Mouse (Mus musculus) C2C12 (cell line): ENCODE results near the gene Ncapg2. TPM values are rescaled to one million over a fixed set of nuclear protein-coding genes. Genes with fewer than 3 reads are reported as not detected.

Experiments used
- H3K27me3 ChIP-seq: one replicate; pipeline ENCODE4 v1.6.1; 2011; ENCODE audit not compliant: control insufficient read depth, insufficient read depth, insufficient read length
- H3K36me3 ChIP-seq: one replicate; pipeline ENCODE4 v1.6.1; 2011; ENCODE audit not compliant: control insufficient read depth, insufficient read depth
- H3K4me3 ChIP-seq: one replicate; pipeline ENCODE4 v1.5.1; 2011; ENCODE audit warnings: mild to moderate bottlenecking, control low read depth; ENCODE audit not compliant: poor library complexity, insufficient read depth, severe bottlenecking
- H3K79me2 ChIP-seq: one replicate; pipeline ENCODE4 v1.6.1; 2011; ENCODE audit not compliant: control insufficient read depth, insufficient read depth
- H3K79me3 ChIP-seq: one replicate; pipeline ENCODE4 v1.6.1; 2011; ENCODE audit warnings: low read depth, control low read depth
- H3ac ChIP-seq: one replicate; pipeline ENCODE3; 2011; ENCODE audit warnings: low read depth; ENCODE audit not compliant: control insufficient read depth, insufficient read length
- CEBPB ChIP-seq: IDR thresholded peaks from one replicate; pipeline ENCODE4 v1.6.1; 2011; ENCODE audit warnings: low read depth, mild to moderate bottlenecking, control low read depth, moderate library complexity
- CTCF ChIP-seq: IDR thresholded peaks from one replicate; pipeline ENCODE4 v1.5.1; 2011; ENCODE audit not compliant: control insufficient read depth, insufficient read depth, insufficient read length
- FOSL1 ChIP-seq: IDR thresholded peaks from one replicate; pipeline ENCODE4 v1.8.0; 2011; ENCODE audit warnings: mild to moderate bottlenecking, low read length; ENCODE audit not compliant: poor library complexity, insufficient read depth, severe bottlenecking
- MAX ChIP-seq: IDR thresholded peaks from one replicate; pipeline ENCODE4 v1.6.1; 2011; ENCODE audit warnings: mild to moderate bottlenecking, control low read depth
- MYOD1 ChIP-seq: IDR thresholded peaks from one replicate; pipeline ENCODE4 v1.6.1; 2011; ENCODE audit warnings: low read depth; ENCODE audit not compliant: control insufficient read depth, insufficient read length
- MYOG ChIP-seq: IDR thresholded peaks from one replicate; pipeline ENCODE4 v1.6.1; 2011; ENCODE audit not compliant: control insufficient read depth, insufficient read length; ENCODE audit errors: extremely low read depth
- USF1 ChIP-seq: IDR thresholded peaks from one replicate; pipeline ENCODE4 v1.6.1; 2011; ENCODE audit warnings: low read depth, mild to moderate bottlenecking, control low read depth, moderate library complexity
- polyA plus RNA-seq: library from polyadenylated mRNA; unstranded; fragments of >200 nt; fragmentation: generic; extraction: Trizol; gene quantifications from one replicate; pipeline ENCODE4 v1.2.1, GENCODE M21; 2012; ENCODE audit warnings: missing spikeins

Gene Ncapg2
- polyA plus RNA-seq, 1 experiment: 14.3 TPM

DNA sequence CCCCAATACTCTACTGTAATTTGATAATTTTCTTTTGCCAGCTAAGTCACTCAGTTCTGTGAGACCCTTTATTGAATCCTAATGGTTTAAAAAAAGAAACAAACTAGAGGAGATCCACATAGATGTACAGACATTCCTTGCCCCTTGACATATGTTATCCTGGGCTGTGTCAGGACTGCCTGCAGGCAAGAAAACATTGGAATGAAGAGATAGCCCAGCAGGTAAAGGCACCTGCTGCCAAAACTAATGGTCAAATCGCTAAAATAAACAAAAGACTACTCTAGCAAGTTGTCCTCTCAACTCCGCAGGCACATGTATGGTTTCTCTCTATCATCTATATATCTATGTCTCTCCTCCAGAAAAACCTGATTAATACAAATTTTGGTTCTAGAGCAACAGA, 22.1 kb upstream of the Ncapg2 start:
- H3K36me3 ChIP-seq: peaks cover 23% of the 10 kb centered on the region
- H3K4me3 ChIP-seq: no peak overlapping the region
- H3K79me3 ChIP-seq: no peaks in the 10 kb centered on the region
- H3ac ChIP-seq: no peak overlapping the region
- TF ChIP-seq FOSL1 (no peak), USF1 (no peak), MAX (no peak), MYOG (no peak), CTCF (no peak), MYOD1 (no peak), CEBPB (no peak)
- no peaks in the 10 kb centered on the region for H3K27me3 ChIP-seq
- H3K79me2 ChIP-seq: no peaks in the 10 kb centered on the region

DNA sequence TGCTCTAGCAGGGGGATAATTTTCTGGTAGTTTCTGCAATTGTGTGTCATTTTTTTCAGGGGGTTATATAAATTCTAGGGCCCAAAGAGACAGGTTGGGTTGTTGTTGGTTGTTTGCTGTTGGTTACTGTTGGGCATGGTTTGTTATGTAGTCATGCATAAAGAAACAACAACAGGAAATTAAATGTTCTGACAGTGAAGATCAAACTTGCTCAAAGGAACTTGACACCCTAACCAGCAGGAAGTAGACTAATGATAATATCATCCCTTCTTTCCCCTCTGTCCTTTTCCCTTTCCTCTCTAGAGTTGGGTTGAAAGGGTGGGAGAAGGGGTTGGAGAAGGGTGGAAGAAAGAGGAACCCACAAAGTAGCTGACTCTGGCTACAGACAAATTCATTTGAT, 21.2 kb upstream of the Ncapg2 start:
- Histone ChIP-seq H3K36me3 (peaks cover 22% of the 10 kb centered on the region), H3K4me3 (no peak overlapping the region), H3K79me2 (no peaks in the 10 kb centered on the region), H3ac (no peak overlapping the region), H3K79me3 (no peaks in the 10 kb centered on the region), H3K27me3 (no peaks in the 10 kb centered on the region)
- TF ChIP-seq FOSL1: no peak
- no peak for TF ChIP-seq MYOG

DNA sequence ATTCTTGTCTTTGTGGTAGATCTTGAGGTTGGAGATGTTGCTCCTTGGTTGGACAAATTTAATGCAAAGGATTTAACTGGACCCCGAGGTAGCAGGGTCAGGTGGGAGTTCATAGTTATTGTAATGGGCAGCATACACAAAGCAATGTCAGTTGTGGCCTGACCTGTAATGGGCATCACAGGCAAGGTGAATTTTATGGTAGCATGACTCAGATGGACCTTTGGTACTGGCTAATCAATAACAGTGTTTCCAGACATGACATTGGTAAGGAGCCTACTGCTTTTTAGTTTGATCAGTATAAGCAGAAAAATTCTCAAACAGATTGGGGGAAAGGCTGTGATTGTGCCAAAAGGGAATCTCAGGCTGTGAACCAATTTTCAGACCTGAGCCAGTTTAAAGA, 18.4 kb upstream of the Ncapg2 start:
- H3K36me3 ChIP-seq: no peaks in the 10 kb centered on the region
- H3ac ChIP-seq: no peak overlapping the region
- no peaks in the 10 kb centered on the region for H3K79me2 ChIP-seq
- TF ChIP-seq MYOG: no peak
- H3K79me3 ChIP-seq: no peaks in the 10 kb centered on the region
- no peak overlapping the region for H3K4me3 ChIP-seq
- no peaks in the 10 kb centered on the region for H3K27me3 ChIP-seq

DNA sequence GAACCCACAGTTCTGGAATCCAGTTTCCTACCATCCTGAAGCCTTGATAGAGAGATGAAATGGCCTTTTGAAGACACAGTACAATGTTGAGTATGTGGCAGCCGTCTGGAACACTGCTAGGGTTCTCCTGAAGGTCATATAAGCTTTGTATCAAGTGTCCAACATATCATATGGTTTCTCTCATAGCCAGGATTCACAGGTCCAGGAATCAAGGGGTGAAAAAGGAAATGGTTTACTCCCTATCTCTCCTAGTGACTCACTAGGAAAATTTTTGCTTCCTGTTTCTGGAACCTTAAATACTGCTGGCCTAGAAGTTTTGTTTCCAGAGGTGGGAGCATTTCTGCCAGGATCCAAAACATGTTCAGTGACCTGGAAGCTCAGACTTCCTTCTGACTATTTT, 15.3 kb upstream of the Ncapg2 start:
- TF ChIP-seq USF1 (no peak), MAX (no peak), CEBPB (no peak), MYOG (no peak)
- Histone ChIP-seq H3K79me2 (no peaks in the 10 kb centered on the region), H3K27me3 (no peaks in the 10 kb centered on the region), H3K79me3 (no peaks in the 10 kb centered on the region), H3ac (no peak overlapping the region), H3K36me3 (no peaks in the 10 kb centered on the region), H3K4me3 (no peak overlapping the region)

DNA sequence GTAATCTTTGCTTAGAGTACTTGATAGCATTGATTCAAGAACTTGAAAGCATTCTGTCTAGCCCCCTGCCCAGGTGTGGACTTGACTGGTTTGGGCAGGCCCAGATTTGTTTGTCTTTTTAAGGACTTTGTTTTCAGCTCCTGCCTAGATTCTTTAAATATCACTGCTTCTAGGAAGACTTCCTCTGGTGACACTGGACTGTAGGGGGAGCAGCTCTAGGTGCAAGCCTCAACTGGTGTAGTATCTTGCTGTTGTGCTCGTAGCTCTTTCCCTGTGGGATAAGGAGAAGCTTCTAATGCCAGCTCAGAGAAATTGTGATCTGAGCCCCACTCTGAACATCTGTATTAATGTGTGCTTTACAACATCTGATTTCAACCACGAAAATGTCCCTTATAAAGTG, 10.9 kb upstream of the Ncapg2 start:
- TF ChIP-seq FOSL1 (no peak), MYOD1 (no peak), CTCF (no peak), USF1 (no peak), MYOG (no peak), MAX (no peak)

DNA sequence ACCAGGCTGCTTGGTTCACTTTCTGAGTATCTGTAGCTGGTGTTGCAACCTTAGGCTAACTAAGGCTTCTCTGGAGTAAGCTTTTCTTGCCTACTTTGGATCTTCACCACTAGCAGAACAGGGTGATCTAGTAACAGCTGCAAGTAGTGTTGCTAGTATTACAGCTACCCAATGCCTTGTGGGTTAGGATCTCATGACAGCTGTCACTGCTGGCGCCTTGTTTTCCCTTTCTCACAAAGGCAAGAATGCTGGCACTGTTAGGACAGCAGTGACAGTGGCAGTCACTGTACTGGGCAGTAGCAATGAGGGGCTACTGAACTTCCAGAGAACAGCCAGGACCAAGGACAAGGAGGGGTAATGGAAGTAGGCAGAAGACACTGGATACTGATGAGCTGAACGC, 9.9 kb upstream of the Ncapg2 start:
- no peak for TF ChIP-seq MAX
- TF ChIP-seq CEBPB: no peak
- no peak for TF ChIP-seq MYOD1
- H3K4me3 ChIP-seq: no peak overlapping the region
- H3K27me3 ChIP-seq: no peaks in the 10 kb centered on the region
- H3K36me3 ChIP-seq: no peaks in the 10 kb centered on the region
- no peak overlapping the region for H3ac ChIP-seq
- H3K79me2 ChIP-seq: no peaks in the 10 kb centered on the region
- H3K79me3 ChIP-seq: no peaks in the 10 kb centered on the region

More for the DNA sequence above, 10.9 kb upstream of the Ncapg2 start:
- H3ac ChIP-seq: no peak overlapping the region
- H3K79me2 ChIP-seq: no peaks in the 10 kb centered on the region
- no peaks in the 10 kb centered on the region for H3K36me3 ChIP-seq
- H3K79me3 ChIP-seq: no peaks in the 10 kb centered on the region
- H3K27me3 ChIP-seq: no peaks in the 10 kb centered on the region
- H3K4me3 ChIP-seq: no peak overlapping the region

DNA sequence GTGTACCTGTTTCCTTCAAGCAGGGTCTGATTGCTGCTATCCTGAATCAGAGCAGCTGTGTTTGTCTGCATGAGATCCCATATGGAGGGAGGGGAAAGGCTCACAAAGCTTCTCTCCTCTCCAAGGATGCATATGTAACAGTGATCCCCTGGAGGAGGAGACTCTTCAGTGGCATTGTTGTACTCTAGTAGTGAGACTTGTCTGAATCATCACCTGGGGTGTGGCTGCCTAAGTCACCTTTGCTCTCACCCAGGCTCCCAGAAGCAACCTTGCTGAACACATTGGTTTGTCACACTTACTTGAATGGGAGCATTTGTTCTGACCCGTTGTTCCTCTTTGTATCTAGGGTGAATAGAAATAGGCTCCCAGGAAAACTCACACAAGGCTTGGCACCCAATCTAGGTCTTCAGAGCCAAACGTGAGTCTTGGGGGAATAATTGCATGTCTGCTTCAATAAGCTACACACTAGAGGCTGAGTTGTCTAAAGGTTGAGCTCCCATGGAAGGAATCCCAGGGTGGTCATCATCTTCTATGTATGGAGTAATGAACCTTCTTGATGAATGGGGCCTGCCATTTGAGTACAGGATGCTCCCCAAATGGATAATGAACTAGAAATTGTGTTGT, 9.0 kb upstream of the Ncapg2 start:
- Histone ChIP-seq H3K27me3 (no peaks in the 10 kb centered on the region), H3K79me2 (no peaks in the 10 kb centered on the region)

More for the DNA sequence above, 9.0 kb upstream of the Ncapg2 start:
- H3ac ChIP-seq: no peak overlapping the region
- H3K4me3 ChIP-seq: no peak overlapping the region
- no peaks in the 10 kb centered on the region for H3K79me3 ChIP-seq
- TF ChIP-seq FOSL1 (no peak), MYOD1 (no peak), USF1 (no peak), MAX (no peak), CEBPB (no peak), MYOG (no peak)
- no peaks in the 10 kb centered on the region for H3K36me3 ChIP-seq
